Mouse (Mus musculus) megakaryocyte, embryonic 14.5 days (primary cell): ENCODE data around the gene Sik3.

ENCODE experiments used
- FLI1 ChIP-seq: IDR thresholded peaks from 2 replicates; pipeline ENCODE4 v1.6.1; 2012; ENCODE audit warnings: low read length, inconsistent platforms, mixed read lengths
- GATA1 ChIP-seq: IDR thresholded peaks from 3 replicates; pipeline ENCODE4 v1.6.1; 2012; ENCODE audit warnings: mixed read lengths, low read length, inconsistent platforms, borderline replicate concordance

DNA sequence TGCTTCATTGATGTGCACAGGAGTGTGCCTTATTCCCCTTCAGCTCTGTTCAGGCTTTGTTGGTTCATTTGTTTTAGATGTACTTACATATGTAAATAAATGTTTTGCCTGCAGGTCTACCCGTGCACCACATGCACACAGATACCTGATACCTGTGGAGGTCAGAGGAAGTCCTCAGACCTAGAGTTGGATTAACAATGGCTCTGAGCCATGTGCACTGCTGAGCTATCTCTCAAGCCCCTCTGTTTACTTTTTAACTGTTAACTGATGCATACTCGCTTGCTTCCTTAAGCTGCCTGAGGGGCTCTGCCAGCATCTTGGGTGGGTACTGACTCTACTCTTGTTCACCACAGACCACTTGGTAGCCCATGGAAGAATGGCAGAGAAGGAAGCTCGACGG, 142.4 kb downstream of the Sik3 start:
- TF ChIP-seq GATA1: no peak
- no peak for TF ChIP-seq FLI1
